Mouse (Mus musculus) CH12.LX (cell line): ENCODE data around the gene Zfp36.
A peak's percentile ranks its signal among the peaks of the same experiment; 100 is the strongest.

Source experiments
- CTCF ChIP-seq, 2 experiments: IDR thresholded peaks in 1 of 2; conservative IDR thresholded peaks in 1 of 2; 2 replicates each; pipeline ENCODE4 v1.5.1; 2011 to 2012; ENCODE audit warnings: low read depth in 2 of 2, low read length in 2 of 2, improper control_type of control experiment in 1 of 2, inconsistent platforms in 1 of 2, mild to moderate bottlenecking in 1 of 2, moderate library complexity in 1 of 2
- MEF2A ChIP-seq: IDR thresholded peaks from 2 replicates; pipeline ENCODE4 v1.6.1; 2014; ENCODE audit warnings: low read depth, mild to moderate bottlenecking, inconsistent platforms, low read length, improper control_type of control experiment, borderline replicate concordance
- MXI1 ChIP-seq: IDR thresholded peaks from 2 replicates; pipeline ENCODE4 v1.6.1; 2011; ENCODE audit warnings: mild to moderate bottlenecking, low read depth, low read length, improper control_type of control experiment
- POLR2A ChIP-seq: IDR thresholded peaks from 2 replicates; pipeline ENCODE4 v1.6.1; 2011; ENCODE audit warnings: low read depth, mild to moderate bottlenecking, improper control_type of control experiment, low read length
- ZKSCAN1 ChIP-seq: IDR thresholded peaks from 2 replicates; pipeline ENCODE4 v1.6.1; 2012; ENCODE audit warnings: low read depth, inconsistent platforms, low read length, improper control_type of control experiment, borderline replicate concordance

DNA sequence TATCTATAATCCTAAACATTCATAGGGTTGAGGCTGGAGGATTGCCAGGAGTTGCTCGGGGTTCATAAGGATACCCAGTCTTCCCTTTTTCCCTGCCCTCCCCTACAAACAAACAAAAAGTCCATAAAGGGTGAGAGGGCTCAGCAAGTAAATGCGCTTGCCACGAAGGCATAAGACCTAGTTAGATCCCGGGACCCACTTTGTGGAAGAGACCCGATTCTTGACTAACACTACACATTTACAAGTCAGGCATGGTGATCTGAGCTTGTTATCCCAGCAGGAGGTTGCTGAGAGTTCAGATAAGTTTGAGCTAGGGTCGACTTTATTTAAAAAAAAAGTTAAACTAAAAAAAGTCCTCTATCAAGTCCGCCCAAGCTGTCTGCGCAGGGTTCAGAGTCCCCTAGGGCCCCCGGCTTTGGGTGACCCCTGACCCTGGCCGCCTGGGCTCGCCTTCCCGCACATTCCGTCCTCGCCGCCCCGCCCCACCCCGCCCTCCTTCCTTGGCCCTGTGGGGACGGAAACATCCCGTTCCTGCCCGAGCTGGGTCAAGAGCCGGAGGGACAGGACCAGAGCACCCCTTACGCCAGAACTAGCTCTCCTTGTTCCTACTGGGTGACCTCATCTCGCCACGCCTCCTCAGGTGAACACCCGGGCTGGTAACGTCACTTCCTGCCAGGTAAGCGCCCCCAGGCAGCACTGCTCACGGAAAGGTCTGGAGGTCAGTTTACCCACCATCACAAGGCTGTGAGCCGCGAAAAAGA, 3.9 kb downstream of the Zfp36 start:
- TF ChIP-seq POLR2A: peak; percentile 10; the same call in 1 of the 2 replicates
- TF ChIP-seq CTCF (conservative IDR thresholded peaks at IDR 0.05 in 1 of 2, IDR thresholded peaks at IDR 0.05 in 1 of 2; ENCODE audit: low read depth in 2 of 2, low read length in 2 of 2): no peak
- TF ChIP-seq MEF2A: no peak
- TF ChIP-seq ZKSCAN1: no peak
- TF ChIP-seq MXI1: no peak
